Mouse (Mus musculus): ENCODE measurements around the gene Slc4a1.
"Not testable (repeated sequence)": the region's sequence is repeated elsewhere in the genome, so short reads cannot be mapped to it uniquely, and the experiment has no call there.

Gene Slc4a1

GRCm38 (mm10) chr11:102398007-102398825 is 32.2 kb upstream of the Slc4a1 start:
- DNase-seq (ENCODE audit: low spot score): no peak

DNA sequence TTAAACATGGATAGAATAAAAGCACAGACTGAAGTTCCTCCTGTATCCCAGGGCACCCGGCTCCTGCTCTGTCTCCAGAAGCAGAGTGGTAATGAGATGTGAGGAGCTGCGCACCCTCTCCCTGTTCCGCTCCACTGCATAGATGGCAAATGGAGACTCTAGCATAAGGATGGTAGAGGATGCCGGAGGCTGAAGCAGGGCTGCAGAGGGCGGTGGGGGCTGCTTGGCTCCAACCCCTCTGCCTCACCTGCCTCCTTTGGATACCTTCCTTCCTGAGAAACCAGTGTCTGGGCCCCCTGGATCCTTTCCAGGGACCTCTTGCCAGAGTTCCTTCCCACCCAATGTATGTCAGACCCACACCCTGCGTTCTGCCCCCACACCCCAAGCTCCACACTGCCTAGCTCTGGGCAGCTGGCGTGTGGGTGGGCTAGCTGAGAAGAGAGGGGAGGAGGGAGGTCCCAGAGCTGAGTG is 30.7 kb upstream of the Slc4a1 start:
- DNase-seq (ENCODE audit: low spot score): no peak

DNA sequence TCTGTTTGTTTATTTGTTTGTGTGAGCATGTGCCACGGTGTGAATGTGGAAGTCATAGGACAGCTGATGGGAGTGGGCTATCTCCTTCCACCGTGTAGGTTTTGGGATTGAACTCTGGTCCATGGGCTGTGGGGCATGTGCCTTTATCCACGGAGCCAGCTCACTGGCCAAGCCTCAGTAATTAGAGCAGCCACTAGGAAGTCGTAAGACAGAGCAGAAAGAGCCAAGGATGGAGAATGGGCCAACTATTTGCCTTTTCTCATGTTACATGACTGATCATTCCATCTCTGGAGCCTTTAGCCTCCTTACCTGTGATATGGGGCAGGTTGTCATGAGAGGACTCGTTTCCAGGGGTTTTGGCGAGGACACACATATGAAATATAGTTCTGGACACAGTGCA is 30.3 kb upstream of the Slc4a1 start:
- DNase-seq (ENCODE audit: low spot score): no peak

DNA sequence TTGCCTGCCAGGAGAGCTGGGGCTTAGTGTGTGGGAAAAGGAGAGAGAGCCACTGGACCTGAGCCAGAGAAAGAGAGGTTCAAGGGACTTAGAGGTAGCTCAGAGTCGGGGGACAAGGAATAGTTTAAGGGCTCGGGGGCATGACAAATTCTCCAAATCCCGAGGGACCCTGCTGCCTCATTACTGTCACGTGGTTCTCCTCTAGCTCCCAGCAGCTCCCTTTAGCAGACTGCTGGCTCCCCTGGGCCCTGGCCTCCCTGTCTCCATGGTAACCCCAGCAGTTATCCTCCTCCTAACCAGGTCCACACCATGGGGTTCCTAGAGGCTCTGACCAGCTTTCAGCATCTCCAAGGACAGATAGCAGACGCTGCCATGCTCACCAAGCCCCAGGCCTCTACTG is 29.2 kb upstream of the Slc4a1 start:
- no peak for DNase-seq (ENCODE audit: low spot score)

GRCm38 (mm10) chr11:102394421-102395124 is 28.6 kb upstream of the Slc4a1 start:
- DNase-seq (ENCODE audit: low spot score): no peak

GRCm38 (mm10) chr11:102393719-102394420 is 27.9 kb upstream of the Slc4a1 start:
- DNase-seq (ENCODE audit: low spot score): no peak

- no peak for DNase-seq (ENCODE audit: low spot score)
Measured at GRCm38 (mm10) chr11:102393238-102393634, 27.2 kb upstream of the Slc4a1 start, which contains the start of gene Rundc3a. Rundc3a (plus strand) TSS chr11:102393403.

- DNase-seq (ENCODE audit: low spot score): no peak
Measured at GRCm38 (mm10) chr11:102392441-102393237, 26.6 kb upstream of the Slc4a1 start.

DNA sequence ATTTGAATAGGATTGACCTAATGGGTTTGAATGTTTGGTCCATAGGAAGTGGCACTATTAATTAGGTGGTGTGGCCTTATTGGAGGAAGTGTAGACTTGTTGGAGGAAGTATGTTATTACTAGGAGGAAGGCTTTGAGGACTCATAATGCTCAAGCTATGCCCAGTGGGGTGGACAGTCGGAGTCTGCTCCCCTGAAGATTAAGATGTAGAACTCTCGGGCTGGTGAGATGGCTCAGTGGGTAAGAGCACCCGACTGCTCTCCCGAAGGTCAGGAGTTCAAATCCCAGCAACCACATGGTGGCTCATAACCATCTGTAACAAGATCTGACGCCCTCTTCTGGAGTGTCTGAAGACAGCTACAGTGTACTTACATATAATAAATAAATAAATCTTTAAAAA is 23.4 kb upstream of the Slc4a1 start:
- DNase-seq (ENCODE audit: low spot score): not testable (repeated sequence)

DNA sequence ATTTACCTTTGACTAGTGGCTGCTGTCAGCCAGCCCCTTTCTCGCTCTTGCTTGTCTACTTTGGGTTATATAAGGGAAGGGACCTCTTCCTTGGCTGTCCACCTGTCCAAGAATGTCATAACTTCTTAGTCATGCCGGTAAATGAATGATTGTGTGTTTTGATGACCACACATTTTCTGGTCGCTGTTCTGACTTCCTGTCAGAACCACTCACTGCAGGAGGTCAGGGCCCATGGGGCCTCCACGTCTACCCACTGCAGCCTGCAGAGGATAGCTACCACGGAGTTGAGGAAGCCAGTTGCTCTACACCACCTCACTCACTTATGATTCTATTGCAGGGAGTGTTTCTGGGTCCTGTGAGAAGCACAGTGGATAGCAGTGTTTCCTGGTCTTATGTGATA is 20.1 kb upstream of the Slc4a1 start:
- DNase-seq (ENCODE audit: low spot score): no peak

DNA sequence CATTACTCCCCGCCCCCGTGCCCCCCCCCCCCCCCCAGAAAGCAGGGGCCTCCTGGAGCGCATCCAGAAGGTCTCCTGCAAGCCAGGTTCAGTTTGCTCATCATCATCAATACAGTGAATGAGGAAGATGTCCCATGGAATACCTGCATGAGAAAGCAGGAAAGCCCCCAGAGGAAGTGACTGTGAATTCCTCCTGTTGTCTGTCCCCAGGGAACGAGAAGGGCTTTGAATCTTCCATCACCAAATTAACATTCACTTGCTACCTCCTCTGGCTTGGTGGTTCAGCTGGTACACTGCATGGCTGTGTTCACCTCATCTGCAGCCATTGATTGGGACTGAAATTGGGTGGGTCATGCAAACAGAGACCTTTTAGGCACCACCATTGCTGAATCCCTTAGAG is 19.1 kb upstream of the Slc4a1 start:
- DNase-seq (ENCODE audit: low spot score): no peak

GRCm38 (mm10) chr11:102384418-102384817 is 18.4 kb upstream of the Slc4a1 start:
- DNase-seq (ENCODE audit: low spot score): no peak

DNA sequence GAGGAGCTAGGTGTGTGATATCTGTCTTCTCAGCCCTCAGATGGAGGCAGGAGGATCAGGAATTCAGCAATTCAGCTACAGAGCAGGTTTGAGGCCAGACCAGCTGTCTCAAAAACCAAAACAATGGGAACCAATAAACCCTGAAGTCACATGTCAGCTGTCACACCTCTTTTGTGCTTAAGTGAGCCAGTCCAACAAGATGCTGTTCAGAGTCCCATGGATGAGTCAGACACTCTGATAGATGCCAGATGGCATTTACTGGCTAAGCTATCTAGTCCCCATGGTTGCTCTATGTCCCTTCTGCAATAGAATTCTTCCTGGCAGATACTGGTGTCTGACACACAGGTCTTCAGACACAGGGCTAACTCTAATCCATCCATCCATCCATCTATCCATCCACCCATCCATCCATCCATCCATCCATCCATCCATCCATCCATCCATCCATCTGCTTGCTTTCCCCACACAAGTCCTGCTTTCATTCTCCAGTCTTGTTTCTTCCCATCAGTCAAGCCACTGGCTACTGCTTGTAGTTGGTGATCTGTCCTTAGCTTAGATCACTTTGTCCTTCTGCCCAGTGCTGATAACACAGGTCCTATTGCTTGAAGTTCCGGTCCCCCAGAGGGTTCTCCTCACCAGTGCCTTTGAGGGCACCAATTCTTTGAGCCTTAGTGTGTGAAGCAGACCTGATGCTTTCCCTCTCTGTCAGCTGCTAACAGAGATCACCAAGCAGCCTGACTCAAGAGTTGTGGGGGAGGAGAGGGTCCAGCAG is 17.5 kb upstream of the Slc4a1 start:
- DNase-seq (ENCODE audit: low spot score): no peak

- DNase-seq (ENCODE audit: low spot score): no peak
Measured at GRCm38 (mm10) chr11:102382794-102383193, 16.8 kb upstream of the Slc4a1 start.

DNA sequence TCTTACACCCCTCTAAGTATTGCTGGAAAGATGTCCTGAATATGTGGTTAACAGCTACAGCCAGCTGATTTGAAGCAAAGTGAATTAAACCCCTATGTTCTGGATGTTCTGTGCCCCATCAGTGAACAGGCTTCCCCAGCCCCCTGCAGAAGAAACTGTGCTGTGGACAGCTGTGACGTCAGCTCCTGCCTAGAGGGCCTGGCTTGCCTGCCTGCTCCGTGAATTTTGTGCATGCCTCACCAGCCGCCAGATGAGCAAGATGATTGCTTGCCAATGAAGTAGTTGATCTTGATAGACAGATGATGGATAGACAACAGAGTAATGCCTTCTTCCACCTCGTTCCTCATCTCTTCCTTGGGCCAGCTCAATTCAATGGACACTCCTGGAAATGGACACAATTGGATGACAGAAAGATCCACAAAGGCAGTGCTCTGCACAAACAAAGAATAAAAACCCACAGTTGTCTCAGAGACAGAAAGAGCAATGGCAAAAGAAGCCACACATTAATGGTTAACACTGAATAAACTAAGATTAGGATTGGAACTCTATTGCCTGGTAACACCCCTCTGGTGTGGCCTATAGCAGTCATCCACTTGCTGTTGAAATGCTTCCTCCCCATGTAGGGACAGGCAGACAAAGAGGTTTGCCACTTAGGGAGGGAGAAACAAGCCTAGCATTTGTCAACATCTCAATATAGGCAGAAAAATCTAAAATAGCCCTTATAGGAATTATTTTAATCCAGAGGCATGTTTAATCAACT is 15.5 kb upstream of the Slc4a1 start:
- no peak for DNase-seq (ENCODE audit: low spot score)

DNA sequence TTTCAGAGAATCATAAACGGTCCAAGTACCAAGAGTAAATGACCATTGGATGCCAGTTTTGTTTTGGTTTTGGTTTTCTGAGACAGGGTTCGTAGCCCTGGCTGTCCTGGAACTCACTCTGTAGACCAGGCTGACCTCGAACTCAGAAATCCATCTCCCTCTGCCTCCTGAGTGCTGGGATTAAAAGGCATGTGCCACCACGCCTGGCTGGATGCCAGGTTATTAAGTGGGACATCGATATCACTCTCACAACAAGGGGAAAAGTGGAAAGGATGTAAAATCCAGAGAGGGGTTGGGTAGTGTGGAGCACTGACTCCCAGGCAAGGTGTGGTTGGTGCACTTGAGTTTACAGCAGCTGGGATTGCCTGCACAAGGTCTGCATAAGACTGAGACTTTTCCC is 14.1 kb upstream of the Slc4a1 start:
- DNase-seq (ENCODE audit: low spot score): no peak

GRCm38 (mm10) chr11:102377186-102377585 is 11.2 kb upstream of the Slc4a1 start:
- peak; percentile 48 for DNase-seq (ENCODE audit: low spot score)

DNA sequence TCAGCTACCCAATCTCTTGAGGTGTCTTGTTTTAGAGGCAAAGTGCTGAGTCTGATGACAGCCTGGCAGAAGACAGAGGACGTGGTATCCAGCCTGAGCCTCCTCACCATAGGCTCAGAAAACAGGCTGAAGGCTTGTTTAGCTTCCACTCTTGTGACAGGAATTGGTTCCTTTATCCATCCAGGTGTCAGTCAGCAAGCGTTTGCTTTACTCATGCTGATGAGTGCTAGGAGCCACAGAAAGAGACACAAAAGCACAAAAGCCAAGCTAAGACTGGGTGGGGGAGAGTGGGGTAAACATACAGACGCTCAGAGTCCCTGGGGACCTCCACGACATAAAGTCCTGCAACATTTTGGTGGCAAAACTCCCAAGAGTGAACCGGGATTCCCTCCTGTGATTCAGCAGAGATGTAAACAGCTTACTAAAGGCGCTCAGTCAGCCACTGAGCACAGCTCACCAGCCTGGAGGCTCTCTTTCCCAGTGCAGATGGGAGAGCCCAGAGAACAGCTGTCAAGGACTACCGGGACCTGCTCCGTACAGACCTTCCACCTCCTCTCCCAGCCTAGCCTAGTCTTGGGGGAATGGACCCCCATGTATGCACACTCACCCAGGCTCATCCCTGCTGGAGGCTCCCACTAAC is 10.3 kb upstream of the Slc4a1 start:
- DNase-seq (ENCODE audit: low spot score): peak; percentile 48

Data from spleen, adult 12 weeks (tissue).